Mouse (Mus musculus): Measurements from ENCODE around the gene Atp5s. TPM values are rescaled to one million over a fixed set of nuclear protein-coding genes. Genes with fewer than 3 reads are reported as not detected.
A peak's percentile ranks its signal among the peaks of the same experiment; 100 is the strongest.

Atp5s gene
- polyA plus RNA-seq, 1 experiment from 2014 or later = 23.3 TPM

DNA sequence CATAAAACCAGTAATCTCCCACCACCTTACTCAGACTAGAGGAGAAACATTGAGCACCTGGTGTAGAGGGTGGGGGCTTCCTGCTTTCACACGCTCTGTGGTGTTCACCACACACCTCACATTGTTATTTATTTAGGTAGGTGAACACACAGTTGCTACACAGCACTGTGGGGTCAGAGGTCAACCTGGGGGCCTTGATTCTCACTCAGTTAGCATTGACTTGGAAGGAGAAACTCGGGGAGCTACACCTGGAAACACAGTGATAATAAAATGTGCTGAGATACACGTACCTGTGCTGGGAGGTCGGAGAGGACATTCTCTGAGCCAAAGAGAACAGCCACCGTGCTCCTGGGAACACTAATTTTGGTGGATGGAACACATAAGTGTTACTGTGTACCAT is 63.6 kb downstream of the Atp5s start:
- Histone ChIP-seq H3K4me3 (ENCODE audit: low read depth, low read length) (no peak overlapping the region), H3K9me3 (replicated peaks; ENCODE audit: control insufficient read depth, low read length) (no peaks in the 10 kb centered on the region), H3K36me3 (replicated peaks; ENCODE audit: control insufficient read depth, insufficient read depth, low read depth, low read length) (no peaks in the 10 kb centered on the region), H3K27ac (replicated peaks; ENCODE audit: low read depth, low read length) (no peak overlapping the region), H3K4me1 (ENCODE audit: control insufficient read depth, insufficient read depth, low read length) (no peaks in the 10 kb centered on the region; the same call in 1 of the 2 replicates), H3K27me3 (ENCODE audit: control insufficient read depth, insufficient read depth, low read length) (peaks cover 6% of the 10 kb centered on the region; the same call in 1 of the 2 replicates), H3K4me2 (ENCODE audit: low read depth, low read length) (no peak overlapping the region), H3K9ac (replicated peaks; ENCODE audit: low read length) (no peak overlapping the region)
- no peak for DNase-seq (ENCODE audit: low spot score)
- WGBS = 86% methylated on average over 5 of the region's 5 CpGs
- no peak for ATAC-seq (replicated peaks; ENCODE audit: insufficient number of reproducible peaks, low FRiP score, low TSS enrichment, low read depth)

- ATAC-seq (replicated peaks; ENCODE audit: insufficient number of reproducible peaks, low FRiP score, low TSS enrichment, low read depth) = no peak
- peaks cover 6% of the 10 kb centered on the region; the same call in 1 of the 2 replicates for H3K27me3 ChIP-seq (ENCODE audit: control insufficient read depth, insufficient read depth, low read length)
- no peaks in the 10 kb centered on the region for H3K36me3 ChIP-seq (replicated peaks; ENCODE audit: control insufficient read depth, insufficient read depth, low read depth, low read length)
- no peak for DNase-seq (ENCODE audit: low spot score)
- 32% methylated on average over 27 of the region's 27 CpGs for WGBS
- H3K4me3 ChIP-seq (ENCODE audit: low read depth, low read length) = peak overlapping the region; percentile 58
- H3K4me1 ChIP-seq (ENCODE audit: control insufficient read depth, insufficient read depth, low read length) = no peaks in the 10 kb centered on the region; the same call in 1 of the 2 replicates
- H3K9ac ChIP-seq (replicated peaks; ENCODE audit: low read length) = peak overlapping the region; percentile 62
- H3K27ac ChIP-seq (replicated peaks; ENCODE audit: low read depth, low read length) = no peak overlapping the region
- H3K4me2 ChIP-seq (ENCODE audit: low read depth, low read length) = peak overlapping the region; percentile 99
- H3K9me3 ChIP-seq (replicated peaks; ENCODE audit: control insufficient read depth, low read length) = no peaks in the 10 kb centered on the region
Measured at GRCm38 (mm10) chr12:69789766-69790529, 65.2 kb downstream of the Atp5s start.

DNA sequence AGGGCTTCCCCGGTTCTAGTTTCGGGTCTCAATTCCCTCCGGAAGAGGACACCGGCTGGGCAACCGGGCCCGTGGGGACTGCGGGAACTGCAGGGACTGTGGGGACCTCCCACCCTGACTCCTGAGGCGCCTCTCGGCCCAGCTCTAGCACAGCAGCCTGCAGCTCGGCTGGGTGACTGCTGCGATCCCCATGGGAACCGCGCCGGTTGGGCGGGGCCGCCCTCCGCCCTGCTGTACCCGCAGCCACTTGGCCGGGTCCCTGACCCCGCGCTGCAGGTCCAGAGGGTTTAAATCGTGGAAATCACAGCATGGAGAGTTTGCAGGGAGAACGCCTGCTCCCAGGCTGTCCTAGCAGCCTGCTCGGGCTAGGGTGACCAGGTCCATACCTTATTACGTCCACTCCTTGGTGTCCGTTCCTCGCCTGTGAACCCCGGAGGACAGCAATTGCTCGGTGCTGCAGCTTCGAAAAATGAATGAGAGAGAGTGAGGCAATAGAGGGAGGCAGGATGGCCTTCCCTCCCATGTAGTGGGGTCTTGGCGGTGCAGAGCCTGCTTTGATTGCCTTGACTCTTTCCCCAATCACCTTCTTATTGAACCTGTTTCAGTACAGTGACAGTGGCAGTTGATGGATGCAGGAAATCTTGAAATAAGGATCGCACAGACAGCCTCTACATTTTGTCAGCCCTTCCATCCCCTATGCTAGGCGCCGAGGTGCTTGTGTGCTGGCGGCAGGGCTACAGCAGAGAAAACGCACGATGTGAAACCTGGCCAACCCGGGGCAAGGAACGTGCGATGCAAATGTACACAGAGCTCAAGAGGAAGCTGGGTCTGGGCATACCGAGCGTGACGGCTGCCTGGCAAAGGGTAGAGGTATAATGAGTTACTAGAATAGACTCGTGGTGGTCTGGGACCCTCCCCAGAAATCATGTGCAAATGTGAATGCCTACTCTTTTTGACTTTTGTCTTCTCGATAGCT is 66.1 kb downstream of the Atp5s start, which contains the start of gene Cdkl1:
Gene Cdkl1 (minus strand): TSS at position 738 of the 976 bp plus-strand sequence.
- WGBS = 1% methylated on average over 45 of the region's 45 CpGs
- Histone ChIP-seq H3K4me1 (ENCODE audit: control insufficient read depth, insufficient read depth, low read length) (no peaks in the 10 kb centered on the region; the same call in 1 of the 2 replicates), H3K9me3 (replicated peaks; ENCODE audit: control insufficient read depth, low read length) (no peaks in the 10 kb centered on the region), H3K36me3 (replicated peaks; ENCODE audit: control insufficient read depth, insufficient read depth, low read depth, low read length) (no peaks in the 10 kb centered on the region), H3K27me3 (ENCODE audit: control insufficient read depth, insufficient read depth, low read length) (peaks cover 6% of the 10 kb centered on the region; the same call in 1 of the 2 replicates), H3K9ac (replicated peaks; ENCODE audit: low read length) (peak within 1 kb of the TSS; percentile 62), H3K27ac (replicated peaks; ENCODE audit: low read depth, low read length) (no peak within 1 kb of the TSS), H3K4me2 (ENCODE audit: low read depth, low read length) (peak within 1 kb of the TSS; percentile 99), H3K4me3 (ENCODE audit: low read depth, low read length) (peak within 1 kb of the TSS; percentile 58)
- ATAC-seq (replicated peaks; ENCODE audit: insufficient number of reproducible peaks, low FRiP score, low TSS enrichment, low read depth) = peak; percentile 73
- DNase-seq (ENCODE audit: low spot score) = peak; percentile 54

MicroRNA genes within 50 kb of the gene (microRNA counts, 519-probe panel; counts per million panel counts)
- microRNA mmu-miR-681 = not detected

Small RNA genes within 50 kb of the gene (microRNA-seq; reads per million reads assigned to microRNA genes)
- gene Mir681 (ENCODE audit: borderline number of aligned reads) = not detected

Other genes with a start within 250 kb of the Atp5s start
- gene Vcpkmt, start 141.9 kb upstream of the Atp5s start, polyA plus RNA-seq (2014; fragmentation: Nextera tagmentation; extraction: Ambion mirVana) = 29.9 and 34.7 TPM in 2 replicates
- 11.3 and 13.1 TPM in 2 replicates for gene Sos2, start 43.1 kb upstream of the Atp5s start, polyA plus RNA-seq (2014; fragmentation: Nextera tagmentation; extraction: Ambion mirVana)
- 17.3 and 18.6 TPM in 2 replicates for gene L2hgdh, start 77 bp upstream of the Atp5s start, polyA plus RNA-seq (2014; fragmentation: Nextera tagmentation; extraction: Ambion mirVana)
- 0.77 and 0.98 TPM in 2 replicates for gene Cdkl1, start 66.3 kb downstream of the Atp5s start, polyA plus RNA-seq (2014; fragmentation: Nextera tagmentation; extraction: Ambion mirVana)
- gene Atl1, start 167.7 kb downstream of the Atp5s start, polyA plus RNA-seq (2014; fragmentation: Nextera tagmentation; extraction: Ambion mirVana) = 13.3 and 18.9 TPM in 2 replicates
- 46.8 and 47.3 TPM in 2 replicates for gene Map4k5, start 168.2 kb downstream of the Atp5s start, polyA plus RNA-seq (2014; fragmentation: Nextera tagmentation; extraction: Ambion mirVana)